Mouse (Mus musculus): ENCODE data around the gene Bmp7. TPM values are rescaled to one million over a fixed set of nuclear protein-coding genes. Genes with fewer than 3 reads are reported as not detected.

Gene Bmp7
- polyA plus RNA-seq, 1 experiment from 2014 or later, result 2.7 TPM

GRCm38 (mm10) chr2:172824906-172825784 is 115.0 kb downstream of the Bmp7 start:
- Histone ChIP-seq H3K9me3 (replicated peaks; ENCODE audit: control insufficient read depth, low read length) (no peaks in the 10 kb centered on the region), H3K27me3 (ENCODE audit: control insufficient read depth, insufficient read depth, low read depth, low read length) (peaks cover 9% of the 10 kb centered on the region), H3K36me3 (ENCODE audit: control insufficient read depth, insufficient read depth) (no peaks in the 10 kb centered on the region), H3K4me1 (ENCODE audit: control insufficient read depth, low read depth, low read length) (no peaks in the 10 kb centered on the region), H3K4me2 (ENCODE audit: low read depth, low read length) (no peak overlapping the region), H3K4me3 (ENCODE audit: low read depth, low read length) (no peak overlapping the region), H3K27ac (ENCODE audit: low read length) (no peak overlapping the region), H3K9ac (ENCODE audit: low read depth, low read length) (no peak overlapping the region)
- ATAC-seq (ENCODE audit: low read depth), result no peak
- WGBS (ENCODE audit: insufficient replicate concordance), result 17% methylated on average over 43 of the region's 43 CpGs

GRCm38 (mm10) chr2:172818631-172819230 is 121.4 kb downstream of the Bmp7 start:
- WGBS (ENCODE audit: insufficient replicate concordance), result 53% methylated on average over 8 of the region's 10 CpGs
- H3K9me3 ChIP-seq (replicated peaks; ENCODE audit: control insufficient read depth, low read length), result no peaks in the 10 kb centered on the region
- no peak overlapping the region for H3K4me3 ChIP-seq (ENCODE audit: low read depth, low read length)
- no peak overlapping the region for H3K4me2 ChIP-seq (ENCODE audit: low read depth, low read length)
- no peaks in the 10 kb centered on the region for H3K36me3 ChIP-seq (ENCODE audit: control insufficient read depth, insufficient read depth)
- H3K9ac ChIP-seq (ENCODE audit: low read depth, low read length), result no peak overlapping the region
- ATAC-seq (ENCODE audit: low read depth), result no peak
- H3K4me1 ChIP-seq (ENCODE audit: control insufficient read depth, low read depth, low read length), result no peaks in the 10 kb centered on the region
- H3K27me3 ChIP-seq (ENCODE audit: control insufficient read depth, insufficient read depth, low read depth, low read length), result no peaks in the 10 kb centered on the region
- H3K27ac ChIP-seq (ENCODE audit: low read length), result no peak overlapping the region

Small RNA genes lying within 50 kb of the gene (microRNA-seq; reads per million reads assigned to microRNA genes)
- not detected for gene Gm22773

Other genes starting within 250 kb of the Bmp7 start
- not detected in 2 replicates for gene Spo11, start 37.4 kb upstream of the Bmp7 start, polyA plus RNA-seq (2015; fragmentation: Nextera tagmentation; extraction: Ambion mirVana)
- 55.2 and 56.6 TPM in 2 replicates for gene Rae1, start 59.8 kb upstream of the Bmp7 start, polyA plus RNA-seq (2015; fragmentation: Nextera tagmentation; extraction: Ambion mirVana)
- gene Rbm38, start 80.2 kb upstream of the Bmp7 start, polyA plus RNA-seq (2015; fragmentation: Nextera tagmentation; extraction: Ambion mirVana), result 279 and 350 TPM in 2 replicates
- gene Ctcfl, start 179.2 kb upstream of the Bmp7 start, polyA plus RNA-seq (2015; fragmentation: Nextera tagmentation; extraction: Ambion mirVana), result 0.05 and 0.06 TPM in 2 replicates
- gene Pck1, start 212.7 kb upstream of the Bmp7 start, polyA plus RNA-seq (2015; fragmentation: Nextera tagmentation; extraction: Ambion mirVana), result 0.80 and 0.93 TPM in 2 replicates